Mouse (Mus musculus) stomach, postnatal 0 days (tissue): ENCODE results near the gene Pigh.

ENCODE experiments used
- CTCF ChIP-seq: IDR thresholded peaks from 2 replicates; pipeline ENCODE4 v1.5.1; 2016; ENCODE audit warnings: antibody characterized with exemption, low read depth, mild to moderate bottlenecking, moderate library complexity
- EP300 ChIP-seq: optimal IDR thresholded peaks from 2 replicates; pipeline ENCODE3; 2016; ENCODE audit warnings: antibody characterized with exemption

DNA sequence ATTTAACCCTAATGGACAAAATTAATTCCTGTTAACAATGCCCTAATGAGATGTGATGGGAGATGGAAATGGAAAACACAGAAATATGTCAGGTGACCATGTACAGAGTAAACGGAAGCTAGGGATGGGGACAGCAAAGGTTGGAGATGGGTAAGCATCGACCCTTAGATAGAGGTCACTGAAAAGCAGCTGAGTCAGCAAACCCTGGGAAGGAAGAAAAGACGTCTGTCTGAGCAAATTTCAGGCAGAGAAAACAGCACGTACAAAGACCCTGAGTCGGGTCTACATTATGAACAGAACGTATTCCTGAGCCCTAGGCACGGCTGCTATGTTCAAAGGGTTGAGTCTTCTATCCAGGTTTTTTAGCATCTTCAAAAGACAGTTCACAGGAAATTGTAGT is 47.5 kb upstream of the Pigh start:
- TF ChIP-seq CTCF = no peak
- TF ChIP-seq EP300 = no peak
